Mouse (Mus musculus): ENCODE data around the gene Glis3. TPM values are rescaled to one million over a fixed set of nuclear protein-coding genes. Genes with fewer than 3 reads are reported as not detected.
A peak's percentile ranks its signal among the peaks of the same experiment; 100 is the strongest.

The Glis3 gene
- polyA plus RNA-seq, 1 experiment from 2014 or later, result 8.4 TPM

GRCm38 (mm10) chr19:28525331-28525730 lies 154.5 kb downstream of the Glis3 start:
- H3K4me3 ChIP-seq (replicated peaks), result no peak overlapping the region
- H3K27ac ChIP-seq, result no peak overlapping the region
- no peak overlapping the region for H3K9ac ChIP-seq
- no peak for ATAC-seq (replicated peaks; ENCODE audit: low FRiP score)
- no peaks in the 10 kb centered on the region for H3K9me3 ChIP-seq (replicated peaks)
- H3K27me3 ChIP-seq, result no peaks in the 10 kb centered on the region
- H3K4me1 ChIP-seq, result peaks cover 7% of the 10 kb centered on the region
- whole genome bisulfite sequencing, result 89% methylated on average over 3 of the region's 3 CpGs
- H3K36me3 ChIP-seq, result no peaks in the 10 kb centered on the region
- H3K4me2 ChIP-seq, result no peak overlapping the region

DNA sequence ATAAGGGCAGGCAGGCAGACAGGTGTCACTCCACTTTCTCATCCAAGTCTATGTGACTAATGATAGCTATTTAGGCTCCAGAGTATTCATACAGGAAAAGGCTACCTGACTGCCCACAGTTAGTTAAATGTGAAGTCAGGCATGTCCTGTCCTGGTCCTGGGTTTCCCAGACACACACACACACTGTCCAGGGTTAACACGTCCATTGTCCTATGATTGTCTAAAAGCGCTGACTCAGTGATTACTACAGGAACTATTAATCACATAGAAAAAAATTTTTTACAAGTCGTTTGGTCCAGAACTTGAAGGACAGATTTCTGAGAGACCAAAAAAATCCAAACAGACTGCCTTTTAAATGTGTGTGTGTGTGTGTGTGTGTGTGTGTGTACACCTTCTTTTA lies 157.6 kb downstream of the Glis3 start:
- H3K9ac ChIP-seq, result no peak overlapping the region
- H3K9me3 ChIP-seq (replicated peaks), result no peaks in the 10 kb centered on the region
- ATAC-seq (replicated peaks; ENCODE audit: low FRiP score), result no peak
- no peak overlapping the region for H3K4me2 ChIP-seq
- no peak overlapping the region for H3K4me3 ChIP-seq (replicated peaks)
- H3K36me3 ChIP-seq, result no peaks in the 10 kb centered on the region
- no peaks in the 10 kb centered on the region for H3K27me3 ChIP-seq
- 47% methylated on average over 3 of the region's 3 CpGs for WGBS
- no peak overlapping the region for H3K27ac ChIP-seq
- H3K4me1 ChIP-seq, result peaks cover 34% of the 10 kb centered on the region

DNA sequence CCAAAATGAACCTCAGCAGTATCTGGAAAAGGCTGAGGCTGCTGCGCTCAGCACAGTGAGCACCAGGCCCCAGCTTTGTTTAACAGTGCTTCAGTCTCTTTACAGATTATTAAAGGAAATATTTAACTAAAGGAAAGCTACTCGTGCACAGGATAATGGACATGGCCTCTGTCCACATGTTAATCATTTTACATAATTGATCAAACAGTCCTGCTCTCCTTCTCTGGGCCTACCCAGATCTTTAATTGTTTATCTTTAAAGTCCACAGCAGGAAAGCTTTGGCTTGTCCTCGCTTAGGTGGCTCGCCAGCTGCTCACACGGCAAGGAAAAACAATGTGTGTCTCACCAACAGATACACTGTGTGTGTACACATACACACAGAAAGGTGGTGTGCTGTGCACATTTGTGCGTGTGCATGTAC lies 159.1 kb downstream of the Glis3 start:
- no peak overlapping the region for H3K4me3 ChIP-seq (replicated peaks)
- no peaks in the 10 kb centered on the region for H3K36me3 ChIP-seq
- H3K27ac ChIP-seq, result peak overlapping the region; percentile 79
- WGBS, result 67% methylated on average over 6 of the region's 6 CpGs
- peaks cover 39% of the 10 kb centered on the region for H3K4me1 ChIP-seq
- ATAC-seq (replicated peaks; ENCODE audit: low FRiP score), result peak; percentile 76
- no peak overlapping the region for H3K9ac ChIP-seq
- no peaks in the 10 kb centered on the region for H3K27me3 ChIP-seq
- no peaks in the 10 kb centered on the region for H3K9me3 ChIP-seq (replicated peaks)
- no peak overlapping the region for H3K4me2 ChIP-seq

GRCm38 (mm10) chr19:28520128-28520745 lies 159.6 kb downstream of the Glis3 start:
- Histone ChIP-seq H3K36me3 (no peaks in the 10 kb centered on the region), H3K4me3 (replicated peaks) (no peak overlapping the region), H3K27me3 (no peaks in the 10 kb centered on the region), H3K4me2 (no peak overlapping the region), H3K9me3 (replicated peaks) (no peaks in the 10 kb centered on the region), H3K27ac (peak overlapping the region; percentile 79), H3K4me1 (peaks cover 39% of the 10 kb centered on the region), H3K9ac (no peak overlapping the region)
- 81% methylated on average over 8 of the region's 8 CpGs for WGBS
- ATAC-seq (replicated peaks; ENCODE audit: low FRiP score), result peak; percentile 30; the same call in 1 of the 2 replicates

- no peak overlapping the region; the same call in 1 of the 2 replicates for H3K27ac ChIP-seq
- H3K4me1 ChIP-seq, result peaks cover 39% of the 10 kb centered on the region
- H3K27me3 ChIP-seq, result no peaks in the 10 kb centered on the region
- 72% methylated on average over 3 of the region's 3 CpGs for WGBS
- no peak overlapping the region for H3K4me2 ChIP-seq
- H3K9ac ChIP-seq, result no peak overlapping the region
- no peaks in the 10 kb centered on the region for H3K9me3 ChIP-seq (replicated peaks)
- no peak overlapping the region for H3K4me3 ChIP-seq (replicated peaks)
- no peak for ATAC-seq (replicated peaks; ENCODE audit: low FRiP score)
- H3K36me3 ChIP-seq, result no peaks in the 10 kb centered on the region
Measured at GRCm38 (mm10) chr19:28519296-28519695, 160.6 kb downstream of the Glis3 start.

- H3K27ac ChIP-seq, result no peak overlapping the region
- no peaks in the 10 kb centered on the region for H3K27me3 ChIP-seq
- H3K9ac ChIP-seq, result no peak overlapping the region
- H3K9me3 ChIP-seq (replicated peaks), result no peaks in the 10 kb centered on the region
- H3K4me1 ChIP-seq, result peaks cover 39% of the 10 kb centered on the region
- ATAC-seq (replicated peaks; ENCODE audit: low FRiP score), result no peak
- H3K4me3 ChIP-seq (replicated peaks), result no peak overlapping the region
- no peak overlapping the region for H3K4me2 ChIP-seq
- 80% methylated on average over 6 of the region's 6 CpGs for WGBS
- H3K36me3 ChIP-seq, result no peaks in the 10 kb centered on the region
Measured at GRCm38 (mm10) chr19:28518846-28519245, 161.0 kb downstream of the Glis3 start.

DNA sequence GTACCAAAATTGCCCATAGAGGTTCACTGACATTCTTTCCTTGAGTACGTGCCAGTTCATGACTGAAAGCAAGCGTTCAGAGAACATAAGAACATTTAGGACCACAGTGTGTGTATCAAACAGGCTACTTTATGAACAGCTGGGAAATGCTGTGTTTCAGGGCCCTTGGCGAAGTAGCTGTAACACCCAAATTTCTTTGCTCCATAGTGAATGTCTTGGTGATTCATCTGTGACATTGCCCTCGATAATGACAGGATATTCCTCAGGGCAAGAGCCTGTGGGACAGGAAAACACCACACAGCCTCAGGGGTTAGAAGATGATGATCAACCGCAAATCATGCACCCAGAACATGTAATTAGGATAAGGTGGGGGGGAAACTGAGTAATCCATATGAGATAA lies 161.6 kb downstream of the Glis3 start:
- ATAC-seq (replicated peaks; ENCODE audit: low FRiP score), result no peak
- WGBS, result 63% methylated on average over 5 of the region's 5 CpGs
- no peak overlapping the region for H3K4me2 ChIP-seq
- no peak overlapping the region for H3K9ac ChIP-seq
- peaks cover 39% of the 10 kb centered on the region for H3K4me1 ChIP-seq
- no peak overlapping the region for H3K4me3 ChIP-seq (replicated peaks)
- no peaks in the 10 kb centered on the region for H3K27me3 ChIP-seq
- H3K9me3 ChIP-seq (replicated peaks), result no peaks in the 10 kb centered on the region
- no peak overlapping the region for H3K27ac ChIP-seq
- H3K36me3 ChIP-seq, result no peaks in the 10 kb centered on the region

GRCm38 (mm10) chr19:28517464-28518080 lies 162.3 kb downstream of the Glis3 start:
- no peak for ATAC-seq (replicated peaks; ENCODE audit: low FRiP score)
- Histone ChIP-seq H3K36me3 (no peaks in the 10 kb centered on the region), H3K4me3 (replicated peaks) (no peak overlapping the region), H3K4me1 (peaks cover 41% of the 10 kb centered on the region), H3K9me3 (replicated peaks) (no peaks in the 10 kb centered on the region), H3K9ac (no peak overlapping the region), H3K27ac (peak overlapping the region; percentile 24; the same call in 1 of the 2 replicates), H3K4me2 (no peak overlapping the region), H3K27me3 (no peaks in the 10 kb centered on the region)
- 44% methylated on average over 9 of the region's 9 CpGs for WGBS

GRCm38 (mm10) chr19:28516487-28516886 lies 163.4 kb downstream of the Glis3 start:
- no peak for ATAC-seq (replicated peaks; ENCODE audit: low FRiP score)
- no peak overlapping the region for H3K9ac ChIP-seq
- H3K27ac ChIP-seq, result no peak overlapping the region
- no peak overlapping the region for H3K4me2 ChIP-seq
- H3K4me3 ChIP-seq (replicated peaks), result no peak overlapping the region
- WGBS, result 61% methylated on average over 6 of the region's 6 CpGs
- H3K27me3 ChIP-seq, result no peaks in the 10 kb centered on the region
- H3K4me1 ChIP-seq, result peaks cover 44% of the 10 kb centered on the region
- H3K36me3 ChIP-seq, result no peaks in the 10 kb centered on the region
- no peaks in the 10 kb centered on the region for H3K9me3 ChIP-seq (replicated peaks)

DNA sequence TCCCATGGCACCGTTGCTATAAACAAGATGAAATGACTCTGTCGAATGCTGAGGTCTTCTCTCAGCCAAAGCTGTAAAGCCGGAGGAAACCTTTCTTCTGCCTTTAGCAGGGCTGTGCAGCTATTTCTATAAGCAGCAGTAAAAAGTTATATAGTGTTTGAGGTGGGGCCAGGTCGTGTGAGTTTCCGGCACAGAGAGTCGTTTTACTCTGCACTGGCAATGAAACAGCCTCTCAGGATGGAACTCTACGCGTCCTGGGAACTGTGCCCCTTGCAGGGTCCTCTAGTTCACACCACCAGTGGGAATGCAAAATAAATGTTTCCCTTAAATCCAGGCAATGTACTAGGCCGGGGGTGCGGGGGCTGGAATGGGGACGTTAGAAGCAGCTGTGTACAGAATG lies 167.4 kb downstream of the Glis3 start:
- Histone ChIP-seq H3K27me3 (no peaks in the 10 kb centered on the region), H3K4me1 (peaks cover 12% of the 10 kb centered on the region; the same call in 1 of the 2 replicates), H3K27ac (no peak overlapping the region), H3K4me2 (no peak overlapping the region), H3K36me3 (no peaks in the 10 kb centered on the region), H3K9me3 (replicated peaks) (no peaks in the 10 kb centered on the region), H3K4me3 (replicated peaks) (no peak overlapping the region), H3K9ac (no peak overlapping the region)
- no peak for ATAC-seq (replicated peaks; ENCODE audit: low FRiP score)
- WGBS, result 20% methylated on average over 11 of the region's 11 CpGs

- 61% methylated on average over 1 of the region's 1 CpGs for WGBS
- ATAC-seq (replicated peaks; ENCODE audit: low FRiP score), result no peak
- H3K27ac ChIP-seq, result no peak overlapping the region
Measured at GRCm38 (mm10) chr19:28511910-28512309, 168.0 kb downstream of the Glis3 start.

DNA sequence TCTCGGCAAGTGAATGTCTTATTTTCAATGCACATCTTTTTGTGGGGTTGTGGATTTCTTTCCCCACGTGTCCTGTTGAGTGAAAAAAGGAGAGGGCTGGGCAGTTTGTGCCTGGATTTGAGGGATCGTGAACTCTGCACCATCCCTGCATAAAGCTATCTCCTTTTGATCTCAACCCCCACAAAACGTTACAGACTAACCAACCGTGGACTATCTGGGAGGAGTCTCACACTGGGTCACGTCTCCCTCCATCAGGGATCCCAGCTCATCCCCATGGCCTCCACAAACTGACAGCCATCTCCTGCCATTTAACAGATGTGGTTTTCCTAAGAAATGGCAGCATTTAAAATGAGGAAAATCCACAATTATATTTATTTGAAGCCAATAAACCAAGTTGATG lies 174.5 kb downstream of the Glis3 start:
- H3K27me3 ChIP-seq, result no peaks in the 10 kb centered on the region
- H3K9me3 ChIP-seq (replicated peaks), result no peaks in the 10 kb centered on the region
- ATAC-seq (replicated peaks; ENCODE audit: low FRiP score), result peak; percentile 70; the same call in 1 of the 2 replicates
- H3K4me2 ChIP-seq, result no peak overlapping the region
- WGBS, result 38% methylated on average over 6 of the region's 6 CpGs
- H3K4me3 ChIP-seq (replicated peaks), result no peak overlapping the region
- no peaks in the 10 kb centered on the region for H3K36me3 ChIP-seq
- no peak overlapping the region for H3K27ac ChIP-seq
- H3K4me1 ChIP-seq, result no peaks in the 10 kb centered on the region
- no peak overlapping the region for H3K9ac ChIP-seq

More at GRCm38 (mm10) chr19:28511910-28512309, 168.0 kb downstream of the Glis3 start:
- Histone ChIP-seq H3K4me3 (replicated peaks) (no peak overlapping the region), H3K9ac (no peak overlapping the region), H3K36me3 (no peaks in the 10 kb centered on the region), H3K4me1 (peaks cover 10% of the 10 kb centered on the region; the same call in 1 of the 2 replicates), H3K27me3 (no peaks in the 10 kb centered on the region), H3K9me3 (replicated peaks) (no peaks in the 10 kb centered on the region), H3K4me2 (no peak overlapping the region)
